Mouse (Mus musculus) MEL (cell line): ENCODE data around the gene Tnni1.

ENCODE experiments used
- CTCF ChIP-seq, 3 experiments: IDR thresholded peaks in 2 of 3; conservative IDR thresholded peaks in 1 of 3; 2 replicates each; pipeline ENCODE4 v1.5.1; 2011 to 2012; ENCODE audit warnings: low read length in 3 of 3, low read depth in 2 of 3, mild to moderate bottlenecking in 2 of 3, improper control_type of control experiment in 1 of 3, inconsistent platforms in 1 of 3, mixed read lengths in 1 of 3, moderate library complexity in 1 of 3; ENCODE audit not compliant: control insufficient read depth in 1 of 3, insufficient read depth in 1 of 3, poor library complexity in 1 of 3, severe bottlenecking in 1 of 3
- POLR2A ChIP-seq, 2 experiments: IDR thresholded peaks; 2 replicates each; pipeline ENCODE4 v1.6.1; 2011 to 2012; ENCODE audit warnings: low read length in 2 of 2, mild to moderate bottlenecking in 2 of 2, control low read depth in 1 of 2, improper control_type of control experiment in 1 of 2, low read depth in 1 of 2, moderate library complexity in 1 of 2; ENCODE audit not compliant: control insufficient read depth in 1 of 2, insufficient read depth in 1 of 2, poor library complexity in 1 of 2

DNA sequence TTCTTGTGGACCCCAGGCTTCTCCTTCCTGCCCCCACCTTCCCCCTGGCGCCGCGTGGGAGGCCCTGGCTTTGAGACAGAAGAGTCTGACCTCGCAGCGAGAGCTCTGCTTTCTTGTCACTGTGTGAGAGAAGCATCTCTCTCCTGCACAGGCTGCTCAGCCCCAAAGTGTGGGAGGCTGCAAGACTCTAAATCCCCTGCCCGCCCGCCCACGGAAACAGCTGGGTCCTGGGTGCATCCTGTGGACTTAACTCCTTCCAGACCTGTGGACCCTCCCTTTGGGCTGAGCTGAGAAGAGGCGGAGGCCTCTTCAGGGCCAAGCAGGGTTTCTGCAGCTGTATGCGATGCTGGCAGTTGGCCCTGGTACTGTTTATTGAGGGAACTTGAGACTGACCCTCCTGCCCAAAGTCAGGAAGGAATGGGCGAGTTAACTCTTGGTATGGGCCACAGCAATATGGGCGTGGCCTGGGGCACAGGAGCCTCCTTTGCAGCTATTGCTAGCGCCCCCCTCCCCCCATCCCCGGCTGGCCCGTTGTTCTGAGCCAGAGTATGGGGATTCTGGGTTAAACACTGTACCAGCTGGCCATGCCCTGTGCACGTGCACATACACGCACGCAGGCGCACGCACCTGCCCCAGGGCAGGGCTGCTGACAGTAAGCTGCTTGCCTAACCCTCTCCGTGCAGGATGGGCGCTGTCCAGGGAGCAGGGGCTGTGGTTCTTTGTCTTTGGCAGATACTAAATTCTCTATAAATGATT, at the start of gene Tnni1:
- TF ChIP-seq CTCF (IDR thresholded peaks at IDR 0.05 in 2 of 3, conservative IDR thresholded peaks at IDR 0.05 in 1 of 3; ENCODE audit: control insufficient read depth in 1 of 3, insufficient read depth in 1 of 3, low read depth in 2 of 3, low read length in 3 of 3, poor library complexity in 1 of 3, severe bottlenecking in 1 of 3) (no peak), POLR2A (IDR thresholded peaks at IDR 0.05; ENCODE audit: control insufficient read depth in 1 of 2, insufficient read depth in 1 of 2, low read depth in 1 of 2, low read length in 2 of 2, poor library complexity in 1 of 2) (no peak)
